Mouse (Mus musculus): Measurements from ENCODE around the gene Plagl1. TPM values are rescaled to one million over a fixed set of nuclear protein-coding genes. Genes with fewer than 3 reads are reported as not detected.

The Plagl1 gene
- polyA plus RNA-seq, 1 experiment from 2014 or later: 98.9 TPM

- no peak overlapping the region for H3K9ac ChIP-seq (ENCODE audit: low read depth, low read length)
- peaks cover 17% of the 10 kb centered on the region for H3K27me3 ChIP-seq (ENCODE audit: control insufficient read depth, insufficient read depth, low read length)
- H3K4me3 ChIP-seq (ENCODE audit: low read depth, low read length): no peak overlapping the region
- H3K27ac ChIP-seq (ENCODE audit: low read depth, low read length): no peak overlapping the region
- DNase-seq (ENCODE audit: low spot score) (no peak), ATAC-seq (ENCODE audit: low FRiP score) (no peak)
- H3K9me3 ChIP-seq (ENCODE audit: control insufficient read depth, low read length): no peaks in the 10 kb centered on the region
- H3K4me1 ChIP-seq (replicated peaks; ENCODE audit: control insufficient read depth, insufficient read depth, low read length): no peaks in the 10 kb centered on the region; the same call in 1 of the 2 replicates
- no peaks in the 10 kb centered on the region for H3K36me3 ChIP-seq (ENCODE audit: control insufficient read depth, insufficient read depth, low read length)
- no peak overlapping the region for H3K4me2 ChIP-seq (replicated peaks; ENCODE audit: low read depth, low read length)
- 70% methylated on average over 3 of the region's 3 CpGs for WGBS
Measured at GRCm38 (mm10) chr10:13065129-13065752, 4.9 kb downstream of the Plagl1 start.

GRCm38 (mm10) chr10:13071031-13071430, 10.7 kb downstream of the Plagl1 start:
- Histone ChIP-seq H3K27ac (ENCODE audit: low read depth, low read length) (no peak overlapping the region), H3K4me1 (replicated peaks; ENCODE audit: control insufficient read depth, insufficient read depth, low read length) (no peaks in the 10 kb centered on the region), H3K4me3 (ENCODE audit: low read depth, low read length) (no peak overlapping the region), H3K9ac (ENCODE audit: low read depth, low read length) (no peak overlapping the region), H3K36me3 (ENCODE audit: control insufficient read depth, insufficient read depth, low read length) (no peaks in the 10 kb centered on the region), H3K9me3 (ENCODE audit: control insufficient read depth, low read length) (no peaks in the 10 kb centered on the region), H3K4me2 (replicated peaks; ENCODE audit: low read depth, low read length) (no peak overlapping the region), H3K27me3 (ENCODE audit: control insufficient read depth, insufficient read depth, low read length) (no peaks in the 10 kb centered on the region)
- DNase-seq (ENCODE audit: low spot score): no peak
- ATAC-seq (ENCODE audit: low FRiP score): no peak
- WGBS: 94% methylated on average over 2 of the region's 2 CpGs

- H3K4me3 ChIP-seq (ENCODE audit: low read depth, low read length): no peak overlapping the region
- no peaks in the 10 kb centered on the region for H3K27me3 ChIP-seq (ENCODE audit: control insufficient read depth, insufficient read depth, low read length)
- H3K4me1 ChIP-seq (replicated peaks; ENCODE audit: control insufficient read depth, insufficient read depth, low read length): no peaks in the 10 kb centered on the region
- WGBS: 66% methylated on average over 7 of the region's 7 CpGs
- ATAC-seq (ENCODE audit: low FRiP score) (no peak), DNase-seq (ENCODE audit: low spot score) (no peak)
- H3K9ac ChIP-seq (ENCODE audit: low read depth, low read length): no peak overlapping the region
- no peak overlapping the region for H3K27ac ChIP-seq (ENCODE audit: low read depth, low read length)
- no peaks in the 10 kb centered on the region for H3K36me3 ChIP-seq (ENCODE audit: control insufficient read depth, insufficient read depth, low read length)
- H3K4me2 ChIP-seq (replicated peaks; ENCODE audit: low read depth, low read length): no peak overlapping the region
- no peaks in the 10 kb centered on the region for H3K9me3 ChIP-seq (ENCODE audit: control insufficient read depth, low read length)
Measured at GRCm38 (mm10) chr10:13076807-13077532, 16.7 kb downstream of the Plagl1 start.

- no peak overlapping the region for H3K4me2 ChIP-seq (replicated peaks; ENCODE audit: low read depth, low read length)
- H3K4me1 ChIP-seq (replicated peaks; ENCODE audit: control insufficient read depth, insufficient read depth, low read length): no peaks in the 10 kb centered on the region
- ATAC-seq (ENCODE audit: low FRiP score) (no peak; the same call in 1 of the 2 replicates), DNase-seq (ENCODE audit: low spot score) (no peak)
- 77% methylated on average over 12 of the region's 12 CpGs for WGBS
- no peak overlapping the region for H3K27ac ChIP-seq (ENCODE audit: low read depth, low read length)
- no peak overlapping the region for H3K4me3 ChIP-seq (ENCODE audit: low read depth, low read length)
- no peak overlapping the region for H3K9ac ChIP-seq (ENCODE audit: low read depth, low read length)
- H3K9me3 ChIP-seq (ENCODE audit: control insufficient read depth, low read length): no peaks in the 10 kb centered on the region
- no peaks in the 10 kb centered on the region for H3K36me3 ChIP-seq (ENCODE audit: control insufficient read depth, insufficient read depth, low read length)
- H3K27me3 ChIP-seq (ENCODE audit: control insufficient read depth, insufficient read depth, low read length): no peaks in the 10 kb centered on the region
Measured at GRCm38 (mm10) chr10:13082459-13082858, 22.2 kb downstream of the Plagl1 start.

GRCm38 (mm10) chr10:13090596-13091424, 30.5 kb downstream of the Plagl1 start:
- H3K36me3 ChIP-seq (ENCODE audit: control insufficient read depth, insufficient read depth, low read length): no peaks in the 10 kb centered on the region
- 53% methylated on average over 68 of the region's 70 CpGs for WGBS
- no peaks in the 10 kb centered on the region for H3K4me1 ChIP-seq (replicated peaks; ENCODE audit: control insufficient read depth, insufficient read depth, low read length)

DNA sequence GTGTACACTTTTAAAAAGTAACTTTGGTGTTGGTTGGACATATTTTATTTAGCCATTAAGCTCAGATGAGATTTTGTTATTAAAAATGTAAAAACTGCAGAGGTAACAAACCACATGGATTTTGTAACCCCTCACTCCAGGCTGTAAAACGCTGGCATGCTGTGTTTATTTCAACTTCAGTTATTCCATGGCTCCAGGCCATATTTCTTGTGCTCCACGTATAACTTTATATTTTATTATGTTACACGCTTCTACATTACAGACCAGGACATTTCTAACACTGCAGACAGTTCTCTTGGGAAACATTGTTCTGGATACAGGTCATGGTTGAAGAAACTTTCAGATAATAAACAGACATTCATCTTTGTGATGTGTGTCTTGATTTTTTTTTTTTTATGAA, 32.7 kb downstream of the Plagl1 start:
- DNase-seq (ENCODE audit: low spot score) (no peak), ATAC-seq (ENCODE audit: low FRiP score) (no peak)
- Histone ChIP-seq H3K4me3 (ENCODE audit: low read depth, low read length) (no peak overlapping the region), H3K27ac (ENCODE audit: low read depth, low read length) (no peak overlapping the region), H3K9me3 (ENCODE audit: control insufficient read depth, low read length) (no peaks in the 10 kb centered on the region), H3K4me2 (replicated peaks; ENCODE audit: low read depth, low read length) (no peak overlapping the region), H3K4me1 (replicated peaks; ENCODE audit: control insufficient read depth, insufficient read depth, low read length) (no peaks in the 10 kb centered on the region), H3K9ac (ENCODE audit: low read depth, low read length) (no peak overlapping the region), H3K36me3 (ENCODE audit: control insufficient read depth, insufficient read depth, low read length) (no peaks in the 10 kb centered on the region), H3K27me3 (ENCODE audit: control insufficient read depth, insufficient read depth, low read length) (no peaks in the 10 kb centered on the region)
- 75% methylated on average over 3 of the region's 3 CpGs for WGBS

More at GRCm38 (mm10) chr10:13090596-13091424, 30.5 kb downstream of the Plagl1 start:
- H3K4me2 ChIP-seq (replicated peaks; ENCODE audit: low read depth, low read length): peak overlapping the region; percentile 51
- no peaks in the 10 kb centered on the region for H3K9me3 ChIP-seq (ENCODE audit: control insufficient read depth, low read length)
- peak overlapping the region; percentile 13 for H3K9ac ChIP-seq (ENCODE audit: low read depth, low read length)
- H3K27me3 ChIP-seq (ENCODE audit: control insufficient read depth, insufficient read depth, low read length): no peaks in the 10 kb centered on the region
- DNase-seq (ENCODE audit: low spot score) (peak; percentile 80), ATAC-seq (ENCODE audit: low FRiP score) (peak; percentile 93)
- H3K27ac ChIP-seq (ENCODE audit: low read depth, low read length): no peak overlapping the region
- peak overlapping the region; percentile 56 for H3K4me3 ChIP-seq (ENCODE audit: low read depth, low read length)

GRCm38 (mm10) chr10:13098895-13099294, 38.6 kb downstream of the Plagl1 start:
- H3K4me2 ChIP-seq (replicated peaks; ENCODE audit: low read depth, low read length): no peak overlapping the region
- DNase-seq (ENCODE audit: low spot score) (no peak), ATAC-seq (ENCODE audit: low FRiP score) (no peak)
- no peaks in the 10 kb centered on the region for H3K27me3 ChIP-seq (ENCODE audit: control insufficient read depth, insufficient read depth, low read length)
- H3K27ac ChIP-seq (ENCODE audit: low read depth, low read length): no peak overlapping the region
- 100% methylated on average over 1 of the region's 1 CpGs for WGBS
- H3K36me3 ChIP-seq (ENCODE audit: control insufficient read depth, insufficient read depth, low read length): no peaks in the 10 kb centered on the region
- no peaks in the 10 kb centered on the region for H3K4me1 ChIP-seq (replicated peaks; ENCODE audit: control insufficient read depth, insufficient read depth, low read length)
- H3K9me3 ChIP-seq (ENCODE audit: control insufficient read depth, low read length): no peaks in the 10 kb centered on the region
- no peak overlapping the region for H3K9ac ChIP-seq (ENCODE audit: low read depth, low read length)
- no peak overlapping the region for H3K4me3 ChIP-seq (ENCODE audit: low read depth, low read length)

GRCm38 (mm10) chr10:13100061-13100648, 39.9 kb downstream of the Plagl1 start:
- no peaks in the 10 kb centered on the region for H3K27me3 ChIP-seq (ENCODE audit: control insufficient read depth, insufficient read depth, low read length)
- no peak overlapping the region for H3K9ac ChIP-seq (ENCODE audit: low read depth, low read length)
- H3K4me3 ChIP-seq (ENCODE audit: low read depth, low read length): no peak overlapping the region
- no peaks in the 10 kb centered on the region for H3K4me1 ChIP-seq (replicated peaks; ENCODE audit: control insufficient read depth, insufficient read depth, low read length)
- H3K27ac ChIP-seq (ENCODE audit: low read depth, low read length): no peak overlapping the region
- ATAC-seq (ENCODE audit: low FRiP score) (no peak), DNase-seq (ENCODE audit: low spot score) (no peak)
- no peaks in the 10 kb centered on the region for H3K36me3 ChIP-seq (ENCODE audit: control insufficient read depth, insufficient read depth, low read length)
- no peaks in the 10 kb centered on the region for H3K9me3 ChIP-seq (ENCODE audit: control insufficient read depth, low read length)
- H3K4me2 ChIP-seq (replicated peaks; ENCODE audit: low read depth, low read length): no peak overlapping the region
- 88% methylated on average over 6 of the region's 6 CpGs for WGBS
